ENCODE assay signal across 10 mouse cellular contexts in the genomic region with DNA sequence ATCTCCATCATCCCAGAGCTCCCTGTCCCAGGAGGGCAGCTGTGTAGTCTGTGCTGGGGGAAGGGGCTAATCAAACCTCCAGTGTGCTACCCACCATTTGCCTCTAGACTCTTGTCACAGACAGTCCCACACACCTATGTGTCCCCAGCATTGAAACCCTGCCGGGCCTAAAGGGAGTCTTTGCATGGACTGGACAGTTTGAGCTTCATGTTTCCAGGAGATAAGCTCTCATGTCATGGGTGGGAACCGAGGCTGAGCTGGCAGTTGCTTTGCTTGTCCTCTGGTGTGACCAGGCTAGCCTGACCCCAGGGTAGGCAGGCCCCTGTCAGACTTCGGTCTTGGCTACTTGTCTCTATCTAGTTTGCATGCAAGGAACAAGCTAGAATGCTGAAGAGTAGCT.
DNase-seq lines count a peak whose midpoint lies in the region; ATAC-seq lines count a peak whose summit lies in the region.
"Had no signal": no experiment of that assay in that cellular context is flagged by ENCODE, and none has a peak within 500 bp of the region (broad histone marks: within the 10 kb centered on the region; RNA-seq: fewer than 3 reads in every experiment).

No protein-coding gene starts in this region.

- DNase-seq in heart, embryonic 10.5 days (ENCODE audit: low spot score): peak; percentile 88
- no peak for DNase-seq in heart, adult 8-10 months (ENCODE audit: low spot score)
- DNase-seq in spleen, adult 12 weeks (ENCODE audit: low spot score): peak; percentile 62
- DNase-seq in spleen, adult 18-20 months: no peak
- no peak for DNase-seq in right cerebral cortex, adult 18-20 months
- DNase-seq in MN1 (ENCODE audit: low spot score): no peak
- DNase-seq in frontal cortex, adult 2 months (ENCODE audit: extremely low spot score in 1 of 2, low spot score in 1 of 2): no peak
- DNase-seq: adrenal gland, postnatal 36 days; lung, postnatal 10 days had no signal

- H3K9ac ChIP-seq in liver, embryonic 12.5 days: peak overlapping the region; percentile 84

- H3K27ac ChIP-seq in heart, embryonic 10.5 days: peak overlapping the region; percentile 84
- H3K27ac ChIP-seq in liver, embryonic 12.5 days: peak overlapping the region; percentile 100

- WGBS in heart, embryonic 10.5 days: 39% methylated on average over 3 of the region's 3 CpGs
- 11% methylated on average over 3 of the region's 3 CpGs for WGBS in liver, embryonic 12.5 days (ENCODE audit: insufficient replicate concordance)

- no peak overlapping the region for H3K4me3 ChIP-seq in heart, embryonic 10.5 days
- H3K4me3 ChIP-seq in liver, embryonic 12.5 days: peak overlapping the region; percentile 25

- peak; percentile 47 for ATAC-seq in liver, embryonic 12.5 days

- H3K4me2 ChIP-seq in liver, embryonic 12.5 days: peak overlapping the region; percentile 69

- no peaks in the 10 kb centered on the region for H3K9me3 ChIP-seq in heart, embryonic 10.5 days
- H3K9me3 ChIP-seq in liver, embryonic 12.5 days (replicated peaks): no peaks in the 10 kb centered on the region

- no peaks in the 10 kb centered on the region for H3K27me3 ChIP-seq in heart, embryonic 10.5 days (ENCODE audit: insufficient read depth, poor library complexity, severe bottlenecking)
- no peaks in the 10 kb centered on the region for H3K27me3 ChIP-seq in liver, embryonic 12.5 days (replicated peaks)

- H3K4me1 ChIP-seq in heart, embryonic 10.5 days: peaks cover 45% of the 10 kb centered on the region
- H3K4me1 ChIP-seq in liver, embryonic 12.5 days: peaks cover 100% of the 10 kb centered on the region

- no peaks in the 10 kb centered on the region for H3K36me3 ChIP-seq in heart, embryonic 10.5 days
- peaks cover 49% of the 10 kb centered on the region for H3K36me3 ChIP-seq in liver, embryonic 12.5 days

Comparison
In these comparisons a context has a peak if more than half of its experiments do, and no peak if none do; other contexts are left out.
1. DNase-seq: peak in heart, embryonic 10.5 days (single experiment) and spleen, adult 12 weeks (single experiment); none in heart, adult 8-10 months (single experiment), spleen, adult 18-20 months (0 of 2), right cerebral cortex, adult 18-20 months (single experiment), MN1 (single experiment) and frontal cortex, adult 2 months (0 of 2).